Mouse (Mus musculus) liver, embryonic 14.5 days (tissue): ENCODE measurements at regions not wholly inside any gene's neighbourhood (a gene's known extent, or its start where the extent isn't known, plus 50 kb on each side); places are given as distances from the start of the nearest gene placed in this dataset.

Source experiments
- CTCF ChIP-seq: IDR thresholded peaks from 2 replicates; pipeline ENCODE4 v1.5.1; 2016; ENCODE audit warnings: antibody characterized with exemption, low read depth, control low read depth
- EP300 ChIP-seq: IDR thresholded peaks from 2 replicates; pipeline ENCODE4 v1.6.1; 2016; ENCODE audit warnings: antibody characterized with exemption, low read depth

DNA sequence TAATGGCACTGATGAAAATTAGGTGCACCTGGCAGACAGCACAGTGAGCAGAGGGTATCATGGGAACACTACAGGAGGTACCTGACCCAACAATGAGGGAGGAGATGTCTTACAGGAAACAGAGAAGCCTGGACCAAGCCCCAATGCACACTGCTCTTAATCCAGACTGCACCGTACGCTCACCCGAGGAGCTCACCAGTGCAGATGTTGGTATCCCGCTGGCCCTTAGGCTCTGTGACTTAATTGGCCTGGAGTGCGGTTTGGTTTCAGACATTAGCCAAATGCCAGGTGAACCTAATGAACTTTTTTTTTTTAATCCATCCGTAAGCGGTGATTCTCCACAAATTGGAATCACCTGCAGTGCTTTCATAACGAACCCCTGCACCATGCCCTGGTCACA is 209.8 kb upstream of the Rgma start:
- TF ChIP-seq CTCF: no peak
- TF ChIP-seq EP300: no peak
